Mouse (Mus musculus): ENCODE results near the gene Ncoa5. TPM values are rescaled to one million over a fixed set of nuclear protein-coding genes. Genes with fewer than 3 reads are reported as not detected.

The Ncoa5 gene
- polyA plus RNA-seq, 1 experiment from 2014 or later = 144 TPM

DNA sequence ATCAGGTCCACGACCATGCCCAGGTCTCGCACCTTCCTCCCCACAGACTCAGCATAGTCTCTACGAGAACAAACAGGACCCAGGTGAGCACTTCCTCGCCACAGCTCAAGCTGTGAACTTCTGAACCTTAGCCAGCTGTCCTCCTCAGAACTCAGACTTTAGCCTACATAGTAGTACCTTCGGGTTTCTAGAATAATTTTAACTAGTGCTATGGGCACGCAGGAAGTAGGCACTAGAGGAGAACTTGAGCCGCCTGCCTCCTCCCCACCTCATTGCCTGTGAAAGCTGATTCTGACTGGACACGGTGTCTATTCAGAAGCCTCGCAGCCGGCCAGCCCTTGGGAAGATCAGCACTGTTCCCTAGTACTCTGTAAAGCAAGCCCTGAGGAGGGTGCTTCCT is 30.4 kb downstream of the Ncoa5 start:
- no peak overlapping the region for H3K4me2 ChIP-seq
- no peak overlapping the region for H3K4me3 ChIP-seq (replicated peaks)
- H3K27me3 ChIP-seq = peaks cover 16% of the 10 kb centered on the region
- 89% methylated on average over 10 of the region's 10 CpGs for WGBS
- H3K27ac ChIP-seq = no peak overlapping the region
- peaks cover 100% of the 10 kb centered on the region for H3K36me3 ChIP-seq (replicated peaks)
- no peaks in the 10 kb centered on the region for H3K4me1 ChIP-seq
- ATAC-seq (ENCODE audit: low FRiP score) = no peak
- H3K9me3 ChIP-seq = no peaks in the 10 kb centered on the region
- no peak overlapping the region for H3K9ac ChIP-seq

DNA sequence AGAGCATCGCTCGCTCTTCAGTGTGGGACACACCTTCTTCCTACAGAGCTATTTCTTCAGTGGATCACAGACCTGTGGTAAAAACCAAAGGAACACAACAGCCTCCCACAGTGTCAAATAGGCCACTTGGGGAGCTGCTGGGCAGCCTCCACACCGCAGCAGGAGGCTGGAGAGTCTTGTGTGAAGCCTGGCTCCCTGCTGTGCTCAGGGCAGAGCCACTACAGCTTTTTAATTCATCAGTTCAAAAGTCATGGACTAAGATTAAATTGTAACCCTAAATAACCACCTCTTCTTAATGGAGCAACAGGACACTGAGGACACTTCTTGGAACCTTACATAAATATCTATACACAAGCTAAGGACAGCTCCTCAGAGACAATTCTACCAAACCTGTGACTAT is 31.6 kb downstream of the Ncoa5 start:
- Histone ChIP-seq H3K27me3 (peaks cover 28% of the 10 kb centered on the region), H3K27ac (no peak overlapping the region), H3K4me1 (peaks cover 9% of the 10 kb centered on the region), H3K4me3 (replicated peaks) (no peak overlapping the region), H3K4me2 (no peak overlapping the region), H3K9ac (no peak overlapping the region), H3K9me3 (no peaks in the 10 kb centered on the region), H3K36me3 (replicated peaks) (peaks cover 97% of the 10 kb centered on the region)
- 84% methylated on average over 3 of the region's 3 CpGs for WGBS
- no peak for ATAC-seq (ENCODE audit: low FRiP score)

DNA sequence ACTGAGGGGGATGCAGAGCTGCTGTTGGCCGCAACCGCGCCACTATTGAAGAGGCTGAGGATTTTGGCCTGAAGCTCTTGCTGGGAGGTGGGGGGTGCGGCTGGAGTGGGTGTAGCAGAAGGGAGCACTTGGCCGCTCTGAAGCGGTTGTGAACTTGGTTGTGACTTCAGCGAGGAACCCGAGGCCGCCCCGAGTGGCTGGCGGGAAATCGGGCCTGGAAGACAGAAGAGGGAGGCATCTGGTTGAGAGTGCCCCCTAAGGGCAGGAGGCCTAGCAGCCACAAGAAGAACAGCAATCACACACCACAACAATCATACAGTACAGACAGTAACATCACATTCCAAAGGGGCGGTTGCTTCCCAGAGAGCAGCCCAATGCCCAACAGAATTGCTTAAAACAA is 32.7 kb downstream of the Ncoa5 start:
- Histone ChIP-seq H3K4me3 (replicated peaks) (no peak overlapping the region), H3K27ac (no peak overlapping the region), H3K27me3 (peaks cover 39% of the 10 kb centered on the region), H3K9ac (no peak overlapping the region), H3K9me3 (no peaks in the 10 kb centered on the region), H3K4me1 (peaks cover 18% of the 10 kb centered on the region), H3K36me3 (replicated peaks) (peaks cover 85% of the 10 kb centered on the region), H3K4me2 (no peak overlapping the region)
- no peak for ATAC-seq (ENCODE audit: low FRiP score)
- WGBS = 90% methylated on average over 13 of the region's 13 CpGs

DNA sequence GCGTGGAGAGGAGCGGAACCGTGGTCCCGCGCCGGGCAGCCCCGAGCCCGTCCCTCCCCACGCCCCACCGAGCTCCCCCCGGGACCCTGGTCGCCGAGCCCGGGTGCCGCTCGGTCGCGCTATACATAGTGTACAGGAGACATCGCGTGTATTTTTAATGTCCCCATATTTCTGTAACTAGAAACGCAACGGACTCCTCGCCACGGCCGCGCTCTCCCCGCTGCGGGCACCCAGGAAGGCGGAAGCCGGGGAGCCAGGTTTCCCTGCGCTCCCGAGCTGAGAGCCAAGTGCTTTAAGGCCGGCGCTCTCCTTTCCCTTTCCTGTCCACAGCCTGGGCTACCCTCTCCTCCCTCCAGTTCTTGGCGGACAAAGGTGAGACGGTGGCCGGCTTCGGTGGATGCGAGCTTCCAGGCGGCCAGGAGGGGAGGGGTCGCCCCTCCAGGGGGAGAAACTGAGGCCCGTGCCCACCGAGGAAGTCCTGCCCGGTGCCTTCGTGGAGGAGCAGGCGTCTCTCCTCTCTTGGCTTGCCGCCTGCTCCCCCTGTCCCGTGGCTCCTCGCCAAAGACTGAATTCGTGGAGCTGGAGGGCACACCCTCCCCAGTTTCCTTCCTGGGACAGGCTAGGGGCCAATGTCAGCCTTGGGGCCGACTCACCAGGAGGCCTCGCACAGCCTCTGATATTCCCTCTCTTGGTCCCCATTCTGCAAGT is 36.8 kb downstream of the Ncoa5 start:
- Histone ChIP-seq H3K9me3 (no peaks in the 10 kb centered on the region), H3K4me2 (peak overlapping the region; percentile 47), H3K27ac (no peak overlapping the region), H3K36me3 (replicated peaks) (peaks cover 45% of the 10 kb centered on the region), H3K27me3 (peaks cover 64% of the 10 kb centered on the region), H3K4me3 (replicated peaks) (peak overlapping the region; percentile 28), H3K4me1 (peaks cover 18% of the 10 kb centered on the region), H3K9ac (peak overlapping the region; percentile 44)
- no peak for ATAC-seq (ENCODE audit: low FRiP score)
- WGBS = 2% methylated on average over 51 of the region's 52 CpGs

DNA sequence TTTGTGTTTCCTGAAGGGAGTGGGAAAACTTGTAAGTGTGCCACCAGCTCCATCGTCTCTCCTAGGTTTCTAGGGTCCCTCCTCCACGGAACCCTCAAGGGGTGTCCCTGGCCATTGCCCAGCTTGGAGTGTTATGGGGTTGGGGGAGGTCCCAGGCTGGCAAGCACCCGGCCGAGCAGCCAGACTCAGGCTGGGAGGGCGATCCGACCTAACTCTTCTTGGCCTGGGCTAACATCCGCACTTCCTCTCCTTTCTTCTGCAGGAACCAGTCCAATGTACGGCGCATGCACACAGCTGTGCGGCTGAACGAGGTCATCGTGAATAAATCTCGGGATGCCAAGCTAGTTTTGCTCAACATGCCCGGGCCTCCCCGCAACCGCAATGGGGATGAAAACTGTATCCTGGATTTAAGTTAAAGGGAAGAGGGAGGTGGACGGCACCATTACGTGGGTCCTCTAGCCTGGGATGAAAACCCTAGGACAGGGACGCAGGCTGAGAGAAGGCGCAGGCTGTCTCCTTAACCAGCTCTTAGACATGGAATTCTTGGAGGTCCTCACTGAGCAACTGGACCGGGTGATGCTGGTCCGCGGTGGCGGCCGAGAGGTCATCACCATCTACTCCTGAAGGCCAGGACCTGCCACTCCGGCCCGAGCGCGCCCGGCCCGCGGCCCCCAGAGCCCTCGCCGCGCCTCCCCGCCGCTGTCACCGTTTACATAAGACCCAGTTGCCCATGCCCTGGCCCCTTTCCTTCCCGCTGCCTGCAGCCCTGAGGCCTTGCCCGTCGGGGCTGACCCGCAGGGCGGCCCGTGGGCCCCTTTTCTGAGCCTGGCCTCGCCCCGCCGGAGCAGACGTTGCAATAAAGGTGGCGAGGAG is 37.6 kb downstream of the Ncoa5 start:
- H3K9ac ChIP-seq = peak overlapping the region; percentile 44; the same call in 1 of the 2 replicates
- 8% methylated on average over 48 of the region's 49 CpGs for WGBS
- peak overlapping the region; percentile 47 for H3K4me2 ChIP-seq
- peaks cover 37% of the 10 kb centered on the region for H3K36me3 ChIP-seq (replicated peaks)
- peak overlapping the region; percentile 28 for H3K4me3 ChIP-seq (replicated peaks)
- ATAC-seq (ENCODE audit: low FRiP score) = no peak
- H3K4me1 ChIP-seq = peaks cover 18% of the 10 kb centered on the region
- H3K27ac ChIP-seq = no peak overlapping the region
- no peaks in the 10 kb centered on the region for H3K9me3 ChIP-seq
- peaks cover 64% of the 10 kb centered on the region for H3K27me3 ChIP-seq

DNA sequence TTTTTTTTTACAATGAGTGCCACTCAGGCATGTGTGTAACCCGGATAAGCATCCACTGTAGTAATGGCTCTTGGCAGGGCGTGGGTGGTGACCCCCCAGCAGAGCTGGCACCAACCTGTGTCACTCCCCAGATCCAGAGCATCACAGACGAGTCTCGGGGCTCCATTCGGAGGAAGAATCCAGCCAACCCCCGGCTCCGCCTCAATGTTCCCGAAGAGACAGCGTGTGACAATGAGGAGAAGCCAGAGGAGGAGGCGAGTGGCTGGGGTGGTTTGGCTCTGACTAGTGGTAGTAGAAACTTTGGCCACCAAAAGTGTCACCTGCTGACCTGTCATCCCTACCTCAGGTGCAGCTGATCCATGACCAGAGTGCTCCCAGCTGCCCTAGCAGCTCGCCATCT is 38.7 kb downstream of the Ncoa5 start:
- peaks cover 61% of the 10 kb centered on the region for H3K27me3 ChIP-seq

DNA sequence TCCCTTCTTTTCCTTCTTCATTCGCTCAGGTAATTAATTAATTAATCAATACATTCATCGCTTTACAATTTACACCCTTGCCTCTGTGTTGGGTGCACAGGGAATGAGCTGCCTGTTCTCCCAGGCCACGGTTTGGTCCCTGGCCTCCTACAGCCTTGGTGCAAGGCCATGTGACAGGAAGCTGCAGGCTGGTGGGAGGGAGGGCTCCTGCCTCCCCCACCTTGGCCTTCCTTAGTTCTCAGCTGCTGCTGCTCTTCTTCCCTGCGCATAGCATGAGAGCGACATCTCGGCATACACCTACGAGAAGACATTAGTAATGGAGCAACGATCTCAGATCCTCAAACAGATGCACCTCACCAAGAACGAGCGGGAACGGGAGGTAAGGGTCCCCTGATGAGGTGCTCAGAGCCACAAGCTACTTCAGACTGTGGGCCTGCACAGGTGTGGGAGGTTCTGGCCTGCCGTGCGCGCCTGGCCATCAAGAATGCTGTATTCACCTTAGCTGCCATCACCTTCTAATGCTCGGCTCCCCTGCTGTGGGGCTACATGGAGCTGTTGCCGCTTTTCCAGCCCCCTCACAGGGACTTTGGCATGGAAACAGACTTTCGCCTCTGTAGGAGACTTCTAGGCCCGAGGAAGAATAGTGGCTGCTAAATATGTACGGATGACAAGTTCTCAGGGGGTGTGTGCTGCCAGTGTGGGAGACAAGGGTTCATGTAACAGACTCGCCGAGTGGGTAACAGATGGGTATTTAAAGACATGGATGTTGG is 39.8 kb downstream of the Ncoa5 start:
- H3K4me3 ChIP-seq (replicated peaks) = no peak overlapping the region
- H3K36me3 ChIP-seq (replicated peaks) = peaks cover 14% of the 10 kb centered on the region
- no peak overlapping the region for H3K4me2 ChIP-seq
- H3K4me1 ChIP-seq = peaks cover 18% of the 10 kb centered on the region
- 64% methylated on average over 21 of the region's 21 CpGs for WGBS
- no peak overlapping the region for H3K27ac ChIP-seq
- no peaks in the 10 kb centered on the region for H3K9me3 ChIP-seq
- peaks cover 54% of the 10 kb centered on the region for H3K27me3 ChIP-seq
- H3K9ac ChIP-seq = no peak overlapping the region
- ATAC-seq (ENCODE audit: low FRiP score) = no peak

More for the DNA sequence above, 38.7 kb downstream of the Ncoa5 start:
- Histone ChIP-seq H3K4me3 (replicated peaks) (no peak overlapping the region), H3K36me3 (replicated peaks) (peaks cover 26% of the 10 kb centered on the region), H3K4me1 (peaks cover 18% of the 10 kb centered on the region), H3K4me2 (no peak overlapping the region), H3K9me3 (no peaks in the 10 kb centered on the region), H3K9ac (no peak overlapping the region), H3K27ac (no peak overlapping the region)
- ATAC-seq (ENCODE audit: low FRiP score) = no peak
- WGBS = 60% methylated on average over 11 of the region's 11 CpGs

DNA sequence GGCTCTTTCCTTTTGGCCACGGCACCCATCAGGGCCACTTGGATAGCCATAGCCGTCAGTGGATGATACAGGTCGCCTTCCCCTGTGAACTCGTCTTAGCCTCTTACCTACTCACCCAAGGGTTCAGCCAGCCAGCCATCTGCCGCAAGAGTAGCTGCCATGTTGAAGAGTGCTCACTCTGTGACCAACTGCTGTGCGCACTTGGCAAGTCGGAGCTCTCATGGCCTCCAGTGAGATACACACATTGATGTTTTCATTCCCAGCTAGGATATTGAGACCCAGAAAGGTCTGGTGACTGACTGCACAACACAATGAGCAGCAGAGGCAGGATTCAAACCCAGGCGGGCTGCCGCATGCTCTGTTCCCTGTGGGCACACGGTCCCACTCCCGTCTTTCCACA is 40.5 kb downstream of the Ncoa5 start:
- no peaks in the 10 kb centered on the region for H3K9me3 ChIP-seq
- 87% methylated on average over 11 of the region's 11 CpGs for WGBS
- H3K4me1 ChIP-seq = peaks cover 18% of the 10 kb centered on the region
- no peak overlapping the region for H3K9ac ChIP-seq
- H3K36me3 ChIP-seq (replicated peaks) = peaks cover 7% of the 10 kb centered on the region
- no peak for ATAC-seq (ENCODE audit: low FRiP score)
- no peak overlapping the region for H3K4me3 ChIP-seq (replicated peaks)
- H3K27me3 ChIP-seq = peaks cover 47% of the 10 kb centered on the region
- no peak overlapping the region for H3K4me2 ChIP-seq
- H3K27ac ChIP-seq = no peak overlapping the region

DNA sequence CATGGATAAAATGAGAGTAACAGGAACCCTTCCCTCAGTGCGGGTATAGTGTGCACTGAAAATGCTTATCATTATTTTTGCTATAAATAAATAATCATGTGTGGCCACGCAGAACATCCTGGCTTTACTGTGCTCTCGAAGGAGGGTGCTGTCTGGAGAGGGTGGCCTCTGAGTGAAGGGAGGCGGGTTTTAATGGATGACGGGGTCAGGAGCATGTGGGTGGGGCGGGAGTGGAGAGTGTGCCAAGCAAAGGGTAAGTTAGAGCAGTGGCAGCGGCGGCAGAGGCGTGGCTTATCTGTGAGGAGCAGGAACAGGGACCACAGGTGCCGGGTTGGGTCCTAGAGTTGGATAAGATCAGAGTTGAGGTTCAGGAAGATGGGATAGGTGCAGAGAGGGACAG is 42.9 kb downstream of the Ncoa5 start:
- Histone ChIP-seq H3K4me3 (replicated peaks) (no peak overlapping the region), H3K36me3 (replicated peaks) (no peaks in the 10 kb centered on the region; the same call in 1 of the 2 replicates), H3K4me2 (no peak overlapping the region), H3K9me3 (no peaks in the 10 kb centered on the region), H3K27me3 (peaks cover 24% of the 10 kb centered on the region), H3K9ac (no peak overlapping the region), H3K4me1 (no peaks in the 10 kb centered on the region; the same call in 1 of the 2 replicates), H3K27ac (no peak overlapping the region)
- no peak for ATAC-seq (ENCODE audit: low FRiP score)
- 53% methylated on average over 10 of the region's 10 CpGs for WGBS

DNA sequence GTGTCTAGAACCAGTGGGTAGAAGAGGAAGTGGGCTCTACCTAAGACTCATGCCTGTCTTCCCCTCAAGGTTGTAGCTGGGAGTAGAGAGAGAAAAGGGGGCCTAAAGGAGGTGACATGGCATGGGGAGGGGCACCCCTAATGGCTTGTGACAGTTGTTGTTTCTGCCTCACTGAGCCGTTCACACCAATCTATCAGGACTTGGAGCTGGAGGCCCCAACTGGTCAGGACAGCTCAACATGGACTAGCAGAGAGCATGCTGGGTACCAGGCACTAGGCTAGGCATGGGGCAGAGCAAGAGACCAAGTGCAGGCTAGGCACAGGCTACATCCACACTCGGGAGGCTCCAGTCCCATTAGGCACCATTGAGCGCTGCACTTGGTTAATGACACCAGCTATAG is 43.6 kb downstream of the Ncoa5 start:
- Histone ChIP-seq H3K4me1 (no peaks in the 10 kb centered on the region; the same call in 1 of the 2 replicates), H3K27ac (no peak overlapping the region), H3K27me3 (peaks cover 17% of the 10 kb centered on the region), H3K36me3 (replicated peaks) (no peaks in the 10 kb centered on the region), H3K4me3 (replicated peaks) (no peak overlapping the region), H3K4me2 (no peak overlapping the region), H3K9ac (no peak overlapping the region), H3K9me3 (no peaks in the 10 kb centered on the region)
- 77% methylated on average over 3 of the region's 3 CpGs for WGBS
- ATAC-seq (ENCODE audit: low FRiP score) = no peak

DNA sequence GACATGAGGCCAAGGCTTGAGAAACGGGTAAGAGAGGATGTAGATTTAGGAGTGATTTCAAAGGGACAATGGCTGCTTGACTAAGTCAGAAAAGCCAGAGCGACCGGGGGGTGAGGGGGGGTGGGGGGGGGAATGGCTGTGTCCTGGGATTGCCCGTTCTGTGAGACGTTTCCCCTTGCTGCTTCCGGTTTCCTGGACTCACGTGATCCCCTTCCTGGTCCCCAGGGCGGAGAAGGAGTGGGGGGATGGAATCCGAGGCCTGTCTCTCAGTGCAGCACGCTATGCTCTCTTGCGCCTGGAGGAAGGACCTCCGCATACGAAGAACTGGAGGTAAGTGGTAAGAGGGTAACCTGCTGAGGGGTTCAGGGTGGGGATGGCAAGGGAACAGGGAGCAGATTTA is 45.9 kb downstream of the Ncoa5 start:
- ATAC-seq (ENCODE audit: low FRiP score) = no peak
- peaks cover 6% of the 10 kb centered on the region; the same call in 1 of the 2 replicates for H3K4me1 ChIP-seq
- H3K9me3 ChIP-seq = no peaks in the 10 kb centered on the region
- no peak overlapping the region for H3K27ac ChIP-seq
- no peak overlapping the region for H3K4me2 ChIP-seq
- no peaks in the 10 kb centered on the region for H3K36me3 ChIP-seq (replicated peaks)
- H3K27me3 ChIP-seq = peaks cover 3% of the 10 kb centered on the region; the same call in 1 of the 2 replicates
- WGBS = 68% methylated on average over 13 of the region's 13 CpGs
- no peak overlapping the region for H3K9ac ChIP-seq
- no peak overlapping the region for H3K4me3 ChIP-seq (replicated peaks)
